Mouse (Mus musculus): ENCODE data around the gene Rhbdf2. TPM values are rescaled to one million over a fixed set of nuclear protein-coding genes. Genes with fewer than 3 reads are reported as not detected.

Rhbdf2 gene
- polyA plus RNA-seq (2015; fragmentation: Nextera tagmentation; extraction: Ambion mirVana): 3.3 and 6.2 TPM in 2 replicates

DNA sequence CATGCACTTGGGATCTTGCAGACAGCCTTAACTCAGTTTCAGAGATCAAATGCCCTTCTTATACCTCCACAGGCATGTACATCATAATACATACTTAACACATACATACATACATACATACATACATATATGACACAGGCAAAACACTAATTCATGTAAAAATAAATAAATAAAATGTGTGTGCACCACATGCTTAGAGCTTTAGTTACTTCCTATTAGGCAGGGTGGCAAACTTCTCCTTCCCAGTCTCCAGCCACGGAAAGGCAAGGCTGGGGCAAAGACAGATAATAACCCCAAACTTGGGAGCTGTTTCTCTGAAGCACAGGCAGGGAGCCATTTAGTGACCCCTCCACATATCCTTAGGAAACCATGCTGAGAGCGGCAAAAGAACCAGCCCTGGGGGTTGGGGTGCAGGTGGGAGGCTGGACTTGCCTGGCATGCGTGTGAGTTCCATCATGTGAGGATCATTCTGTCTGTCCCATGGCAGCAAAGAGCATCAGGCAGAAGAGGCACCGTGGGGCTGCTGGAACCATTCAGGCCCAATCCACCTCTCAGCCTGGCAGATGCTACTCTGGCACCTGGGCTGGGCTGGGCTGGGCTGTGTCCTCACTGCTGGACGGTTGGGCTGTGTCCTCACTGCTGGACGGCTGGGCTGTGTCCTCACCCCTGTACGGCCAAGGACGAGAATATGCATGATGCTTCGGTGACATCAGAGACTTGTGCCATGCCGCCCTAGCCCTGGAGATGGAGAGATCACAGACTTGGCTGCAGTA is at the start of gene Rhbdf2:
Gene Rhbdf2, minus strand, starts transcription at position 721 of the 773 bp plus-strand sequence.

DNA sequence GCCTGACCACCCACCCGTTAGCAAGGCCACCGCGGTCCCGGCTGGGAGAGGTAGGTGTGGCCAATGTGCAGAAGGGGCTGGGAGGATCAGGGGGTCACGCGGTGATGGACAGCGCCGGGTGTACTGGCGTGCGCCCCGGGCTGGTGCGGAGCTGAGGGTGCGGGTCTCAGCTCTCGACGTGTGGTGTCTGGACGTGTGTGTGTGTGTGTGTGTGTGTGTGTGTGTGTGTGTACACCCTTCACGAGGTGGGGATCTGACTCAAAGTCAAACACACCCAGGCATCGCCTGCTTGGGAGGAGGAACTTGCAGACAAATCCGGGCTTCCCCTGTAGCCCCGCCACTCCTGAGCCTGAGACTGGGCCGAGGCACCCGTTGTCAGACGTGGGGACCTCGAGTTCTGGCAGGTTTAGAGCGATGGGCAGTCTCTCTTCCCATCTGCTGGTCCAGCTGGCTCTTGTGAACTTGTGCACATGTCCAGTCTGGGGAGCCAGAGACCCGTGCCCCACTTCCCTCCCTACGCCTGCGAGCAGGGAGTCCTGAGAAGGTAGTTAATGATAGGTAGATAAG is 27.5 kb upstream of the Rhbdf2 start, which contains the start of gene Cygb:
Gene Cygb, minus strand, starts transcription at position 59 of the 567 bp plus-strand sequence.

DNA sequence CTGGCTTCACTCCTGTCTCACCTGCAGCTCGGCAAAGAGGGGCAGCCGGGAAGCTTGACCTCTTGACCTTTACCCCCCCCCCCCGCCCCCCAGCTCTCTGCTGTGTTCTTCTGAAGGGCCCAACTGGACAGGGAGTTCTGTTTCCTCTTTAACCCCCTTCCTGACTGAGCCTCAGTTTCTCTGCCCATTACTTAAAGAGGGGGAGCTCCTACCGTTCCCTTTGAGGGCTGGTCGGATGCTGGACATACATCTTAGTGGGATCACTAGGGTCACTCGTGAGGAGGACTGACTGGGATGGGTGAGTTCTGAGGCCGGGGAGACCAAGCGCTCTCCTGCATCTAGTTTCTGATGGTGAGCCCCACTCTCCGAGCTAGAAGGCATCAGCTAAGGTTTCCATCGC is 26.4 kb upstream of the Rhbdf2 start, which contains the start of gene Prcd:
Gene Prcd, plus strand, starts transcription at position 301 of the 400 bp plus-strand sequence.

DNA sequence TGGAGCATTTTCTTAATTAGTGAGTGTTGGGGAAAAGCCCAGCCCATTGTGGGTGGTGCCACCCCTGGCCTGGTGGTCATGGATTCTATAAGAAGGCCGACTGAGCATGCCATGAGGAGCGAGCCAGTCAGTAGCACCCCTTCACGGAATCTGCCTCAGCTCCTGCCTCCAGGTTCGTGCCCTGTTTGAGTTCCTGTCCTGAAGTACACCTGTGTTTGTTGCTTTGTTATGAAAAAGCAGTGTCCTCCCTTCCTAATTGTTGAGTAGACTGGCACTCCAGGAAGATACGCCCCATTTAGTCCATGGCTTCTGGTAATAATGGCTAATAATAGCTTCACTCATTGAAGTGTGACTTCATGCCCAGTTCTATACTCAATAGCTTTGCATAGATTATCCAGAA is 40.5 kb downstream of the Rhbdf2 start, which contains the start of gene Aanat:
Gene Aanat, plus strand, starts transcription at position 123 of the 400 bp plus-strand sequence.

DNA sequence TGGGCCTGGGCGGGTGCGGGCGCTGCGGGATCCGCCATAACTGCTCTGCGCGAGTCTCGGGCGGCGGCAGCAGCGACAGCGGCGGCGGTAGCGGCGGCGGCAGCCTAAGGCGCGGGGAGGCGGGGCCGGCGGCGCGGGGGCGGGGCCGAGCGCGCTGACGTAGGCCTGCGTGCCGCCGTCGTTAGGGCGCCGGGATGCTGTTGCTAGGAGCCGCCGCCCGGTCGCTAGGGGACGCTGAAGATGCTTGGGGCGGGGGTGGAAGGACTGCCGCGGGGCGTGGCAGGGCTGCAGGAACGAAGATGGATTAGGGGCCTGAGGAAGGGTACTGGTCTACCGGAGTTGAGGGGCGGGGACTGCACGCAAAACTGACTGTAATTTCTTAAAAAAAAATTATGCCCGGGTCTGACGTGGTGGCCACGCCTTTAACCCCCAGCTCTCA is 45.4 kb downstream of the Rhbdf2 start, which contains the start of gene Ube2o:
Gene Ube2o, minus strand, starts transcription at position 72 of the 439 bp plus-strand sequence.

Other genes with a start within 250 kb of the Rhbdf2 start
- gene Rnf157, start 214.0 kb downstream of the Rhbdf2 start, polyA plus RNA-seq (2015; fragmentation: Nextera tagmentation; extraction: Ambion mirVana): 3.8 and 5.7 TPM in 2 replicates
- gene Ubald2, start 192.9 kb downstream of the Rhbdf2 start, polyA plus RNA-seq (2015; fragmentation: Nextera tagmentation; extraction: Ambion mirVana): 28.5 and 29.0 TPM in 2 replicates
- 0.15 TPM in 1 of 2 replicates, not detected in the other for gene Qrich2, start 160.8 kb downstream of the Rhbdf2 start, polyA plus RNA-seq (2015; fragmentation: Nextera tagmentation; extraction: Ambion mirVana)
- gene Prpsap1, start 132.8 kb downstream of the Rhbdf2 start, polyA plus RNA-seq (2015; fragmentation: Nextera tagmentation; extraction: Ambion mirVana): 104 and 124 TPM in 2 replicates
- 11.5 and 12.1 TPM in 2 replicates for gene Sphk1, start 96.1 kb downstream of the Rhbdf2 start, polyA plus RNA-seq (2015; fragmentation: Nextera tagmentation; extraction: Ambion mirVana)
- gene Ube2o, start 45.6 kb downstream of the Rhbdf2 start, polyA plus RNA-seq (2015; fragmentation: Nextera tagmentation; extraction: Ambion mirVana): 7.0 and 8.3 TPM in 2 replicates
- gene Aanat, start 40.6 kb downstream of the Rhbdf2 start, polyA plus RNA-seq (2015; fragmentation: Nextera tagmentation; extraction: Ambion mirVana): not detected in 2 replicates
- gene Prcd, start 26.5 kb upstream of the Rhbdf2 start, polyA plus RNA-seq (2015; fragmentation: Nextera tagmentation; extraction: Ambion mirVana): 2.0 and 2.1 TPM in 2 replicates
- gene Cygb, start 27.3 kb upstream of the Rhbdf2 start, polyA plus RNA-seq (2015; fragmentation: Nextera tagmentation; extraction: Ambion mirVana): 83.3 and 84.4 TPM in 2 replicates
- not detected in 2 replicates for gene St6galnac1, start 148.5 kb upstream of the Rhbdf2 start, polyA plus RNA-seq (2015; fragmentation: Nextera tagmentation; extraction: Ambion mirVana)
- gene Mxra7, start 201.0 kb upstream of the Rhbdf2 start, polyA plus RNA-seq (2015; fragmentation: Nextera tagmentation; extraction: Ambion mirVana): 29.5 and 34.3 TPM in 2 replicates
- gene Mettl23, start 216.3 kb upstream of the Rhbdf2 start, polyA plus RNA-seq (2015; fragmentation: Nextera tagmentation; extraction: Ambion mirVana): 45.8 and 53.5 TPM in 2 replicates
- 48.9 and 52.1 TPM in 2 replicates for gene Jmjd6, start 216.4 kb upstream of the Rhbdf2 start, polyA plus RNA-seq (2015; fragmentation: Nextera tagmentation; extraction: Ambion mirVana)
- gene Mfsd11, start 225.4 kb upstream of the Rhbdf2 start, polyA plus RNA-seq (2015; fragmentation: Nextera tagmentation; extraction: Ambion mirVana): 24.2 and 25.3 TPM in 2 replicates
- 340 and 411 TPM in 2 replicates for gene Srsf2, start 226.1 kb upstream of the Rhbdf2 start, polyA plus RNA-seq (2015; fragmentation: Nextera tagmentation; extraction: Ambion mirVana)

Data from urinary bladder, postnatal 0 days (tissue).